In the genomic region with DNA sequence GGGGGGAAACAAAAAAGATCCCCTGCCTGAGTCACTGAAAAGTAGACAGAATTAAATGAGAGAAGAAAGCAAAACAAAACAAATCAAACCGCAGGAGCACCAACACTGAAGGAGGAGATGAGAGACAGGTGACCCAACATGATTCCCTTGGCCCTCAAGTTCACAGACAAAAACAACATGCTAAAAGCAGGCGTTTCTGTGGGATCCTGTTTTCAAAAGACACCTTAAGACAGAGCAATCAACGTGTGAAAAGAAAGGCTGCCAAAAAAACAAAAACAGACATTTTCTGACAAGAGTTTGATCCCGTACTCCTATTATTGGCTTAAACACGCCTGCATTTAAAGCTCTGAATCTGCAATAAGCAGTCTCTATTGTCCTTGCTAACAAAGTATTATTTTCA, we compare ENCODE assay signal across 9 mouse cellular contexts.
DNase-seq lines count a peak whose midpoint lies in the region; ATAC-seq and TF ChIP-seq lines count a peak whose summit lies in the region.
"Had no signal": no experiment of that assay in that cellular context is flagged by ENCODE, and none has a peak within 500 bp of the region (broad histone marks: within the 10 kb centered on the region; RNA-seq: fewer than 3 reads in every experiment).

No protein-coding gene starts in this region.

- peaks cover 13% of the 10 kb centered on the region for H3K4me1 ChIP-seq in heart, embryonic 13.5 days
- peaks cover 3% of the 10 kb centered on the region; the same call in 1 of the 2 replicates for H3K4me1 ChIP-seq in heart, embryonic 11.5 days (ENCODE audit: control insufficient read depth, insufficient read depth, low read length)
- peaks cover 20% of the 10 kb centered on the region for H3K4me1 ChIP-seq in midbrain, embryonic 11.5 days (ENCODE audit: control insufficient read depth, insufficient read depth, low read length)
- peaks cover 16% of the 10 kb centered on the region for H3K4me1 ChIP-seq in midbrain, embryonic 15.5 days
- H3K4me1 ChIP-seq in hindbrain, embryonic 13.5 days (replicated peaks), result peaks cover 21% of the 10 kb centered on the region
- peaks cover 7% of the 10 kb centered on the region; the same call in 1 of the 2 replicates for H3K4me1 ChIP-seq in liver, postnatal 0 days (ENCODE audit: insufficient read depth)

- H3K4me3 ChIP-seq in heart, embryonic 13.5 days, result no peak overlapping the region; the same call in 1 of the 2 replicates
- no peak overlapping the region for H3K4me3 ChIP-seq in heart, embryonic 11.5 days (ENCODE audit: low read depth, low read length)
- H3K4me3 ChIP-seq in midbrain, embryonic 11.5 days (ENCODE audit: low read depth, low read length), result no peak overlapping the region
- H3K4me3 ChIP-seq in midbrain, embryonic 15.5 days, result no peak overlapping the region
- H3K4me3 ChIP-seq in hindbrain, embryonic 13.5 days, result no peak overlapping the region
- no peak overlapping the region for H3K4me3 ChIP-seq in liver, postnatal 0 days (ENCODE audit: low read depth, low read length)

- peak overlapping the region; percentile 70; the same call in 1 of the 2 replicates for H3K9ac ChIP-seq in heart, embryonic 13.5 days
- no peak overlapping the region for H3K9ac ChIP-seq in heart, embryonic 11.5 days (ENCODE audit: low read depth, low read length)
- peak overlapping the region; percentile 39; the same call in 1 of the 2 replicates for H3K9ac ChIP-seq in midbrain, embryonic 11.5 days (ENCODE audit: low read length)
- H3K9ac ChIP-seq in midbrain, embryonic 15.5 days, result no peak overlapping the region
- peak overlapping the region; percentile 53; the same call in 1 of the 2 replicates for H3K9ac ChIP-seq in hindbrain, embryonic 13.5 days
- H3K9ac ChIP-seq in liver, postnatal 0 days (replicated peaks), result no peak overlapping the region

- no peaks in the 10 kb centered on the region for H3K9me3 ChIP-seq in heart, embryonic 13.5 days
- no peaks in the 10 kb centered on the region for H3K9me3 ChIP-seq in heart, embryonic 11.5 days (replicated peaks; ENCODE audit: control insufficient read depth, low read length)
- no peaks in the 10 kb centered on the region for H3K9me3 ChIP-seq in midbrain, embryonic 11.5 days (ENCODE audit: control insufficient read depth, low read length)
- no peaks in the 10 kb centered on the region for H3K9me3 ChIP-seq in midbrain, embryonic 15.5 days
- H3K9me3 ChIP-seq in hindbrain, embryonic 13.5 days, result no peaks in the 10 kb centered on the region
- no peaks in the 10 kb centered on the region for H3K9me3 ChIP-seq in liver, postnatal 0 days (ENCODE audit: low read length)

- no peak for TF ChIP-seq EP300 in liver, postnatal 0 days (IDR thresholded peaks at IDR 0.05; ENCODE audit: low read depth)

- H3K36me3 ChIP-seq in heart, embryonic 13.5 days, result no peaks in the 10 kb centered on the region
- no peaks in the 10 kb centered on the region for H3K36me3 ChIP-seq in heart, embryonic 11.5 days (ENCODE audit: control insufficient read depth, insufficient read depth, low read length)
- no peaks in the 10 kb centered on the region for H3K36me3 ChIP-seq in midbrain, embryonic 11.5 days (ENCODE audit: control insufficient read depth, insufficient read depth, low read length)
- H3K36me3 ChIP-seq in midbrain, embryonic 15.5 days (replicated peaks), result no peaks in the 10 kb centered on the region
- H3K36me3 ChIP-seq in hindbrain, embryonic 13.5 days, result no peaks in the 10 kb centered on the region
- no peaks in the 10 kb centered on the region for H3K36me3 ChIP-seq in liver, postnatal 0 days (replicated peaks; ENCODE audit: insufficient read depth, low read length)

- H3K4me2 ChIP-seq in heart, embryonic 13.5 days, result peak overlapping the region; percentile 74
- H3K4me2 ChIP-seq in heart, embryonic 11.5 days, result no peak overlapping the region
- H3K4me2 ChIP-seq in midbrain, embryonic 11.5 days, result no peak overlapping the region
- no peak overlapping the region for H3K4me2 ChIP-seq in midbrain, embryonic 15.5 days
- H3K4me2 ChIP-seq in hindbrain, embryonic 13.5 days, result peak overlapping the region; percentile 48
- H3K4me2 ChIP-seq in liver, postnatal 0 days (ENCODE audit: low read depth, low read length), result peak overlapping the region; percentile 69

- WGBS in heart, embryonic 13.5 days, result 64% methylated on average over 5 of the region's 5 CpGs
- WGBS in heart, embryonic 11.5 days (ENCODE audit: insufficient replicate concordance), result 59% methylated on average over 5 of the region's 5 CpGs
- WGBS in midbrain, embryonic 11.5 days, result 43% methylated on average over 5 of the region's 5 CpGs
- 41% methylated on average over 5 of the region's 5 CpGs for WGBS in midbrain, embryonic 15.5 days
- WGBS in hindbrain, embryonic 13.5 days, result 53% methylated on average over 5 of the region's 5 CpGs
- 63% methylated on average over 5 of the region's 5 CpGs for WGBS in liver, postnatal 0 days (ENCODE audit: insufficient replicate concordance)

- no peak for ATAC-seq in heart, embryonic 13.5 days (ENCODE audit: extremely low read depth, insufficient number of reproducible peaks, low FRiP score, low TSS enrichment)
- ATAC-seq in heart, embryonic 11.5 days (replicated peaks; ENCODE audit: insufficient number of reproducible peaks, low FRiP score, low TSS enrichment), result no peak
- ATAC-seq in midbrain, embryonic 11.5 days (ENCODE audit: low FRiP score), result no peak
- no peak for ATAC-seq in midbrain, embryonic 15.5 days (replicated peaks)
- ATAC-seq in hindbrain, embryonic 13.5 days (ENCODE audit: low FRiP score), result no peak
- no peak for ATAC-seq in liver, postnatal 0 days
- ATAC-seq: Patski had no signal

- TF ChIP-seq CTCF in liver, postnatal 0 days (IDR thresholded peaks at IDR 0.05; ENCODE audit: low read depth), result no peak

- DNase-seq in midbrain, embryonic 11.5 days (ENCODE audit: low spot score, missing footprints), result no peak
- no peak for DNase-seq in liver, postnatal 0 days
- no peak for DNase-seq in urinary bladder, postnatal 10 days (ENCODE audit: low spot score)
- no peak for DNase-seq in adrenal gland, adult 2 months

- no peak overlapping the region for H3K27ac ChIP-seq in heart, embryonic 13.5 days (replicated peaks)
- H3K27ac ChIP-seq in heart, embryonic 11.5 days (ENCODE audit: low read depth, low read length), result no peak overlapping the region
- no peak overlapping the region for H3K27ac ChIP-seq in midbrain, embryonic 11.5 days (ENCODE audit: low read depth, low read length)
- no peak overlapping the region for H3K27ac ChIP-seq in midbrain, embryonic 15.5 days
- H3K27ac ChIP-seq in hindbrain, embryonic 13.5 days, result no peak overlapping the region
- H3K27ac ChIP-seq in liver, postnatal 0 days (ENCODE audit: low read depth), result no peak overlapping the region

- 0 out of 2 replicates have a peak, but pooled peaks cover 6% of the 10 kb centered on the region for H3K27me3 ChIP-seq in heart, embryonic 13.5 days (replicated peaks)
- H3K27me3 ChIP-seq in heart, embryonic 11.5 days (ENCODE audit: control insufficient read depth, insufficient read depth, low read length), result no peaks in the 10 kb centered on the region; the same call in 1 of the 2 replicates
- no peaks in the 10 kb centered on the region for H3K27me3 ChIP-seq in midbrain, embryonic 11.5 days (ENCODE audit: control insufficient read depth, insufficient read depth, low read length)
- H3K27me3 ChIP-seq in midbrain, embryonic 15.5 days (replicated peaks), result no peaks in the 10 kb centered on the region
- H3K27me3 ChIP-seq in hindbrain, embryonic 13.5 days, result 0 out of 2 replicates have a peak, but pooled peaks cover 12% of the 10 kb centered on the region
- no peaks in the 10 kb centered on the region for H3K27me3 ChIP-seq in liver, postnatal 0 days (ENCODE audit: insufficient read depth, low read length)
- H3K27me3 ChIP-seq: Patski had no signal

Comparison
In these comparisons a context has a peak if more than half of its experiments do, and no peak if none do; other contexts are left out.
1. H3K4me2 ChIP-seq: peak in heart, embryonic 13.5 days (single experiment), hindbrain, embryonic 13.5 days (single experiment) and liver, postnatal 0 days (single experiment); none in heart, embryonic 11.5 days (single experiment), midbrain, embryonic 11.5 days (single experiment) and midbrain, embryonic 15.5 days (single experiment).
2. H3K9ac ChIP-seq: peak in heart, embryonic 13.5 days (single experiment), midbrain, embryonic 11.5 days (single experiment) and hindbrain, embryonic 13.5 days (single experiment); none in heart, embryonic 11.5 days (single experiment), midbrain, embryonic 15.5 days (single experiment) and liver, postnatal 0 days (single experiment).